Mouse (Mus musculus) liver, adult 2 months (tissue): ENCODE data around the gene Cant1.

Experiments
- CTCF ChIP-seq: fragments of 200-500 bp; IDR thresholded peaks from 2 replicates; pipeline ENCODE4 v1.5.1; 2011; ENCODE audit warnings: low read depth, low read length, control low read depth
- POLR2A ChIP-seq: fragments of 200-500 bp; IDR thresholded peaks from 2 replicates; pipeline ENCODE4 v1.6.1; 2011; ENCODE audit warnings: low read length, control low read depth; ENCODE audit not compliant: insufficient read depth; ENCODE audit errors: extremely low read depth

GRCm38 (mm10) chr11:118447346-118447745, 28.5 kb upstream of the Cant1 start:
- TF ChIP-seq CTCF = no peak
- TF ChIP-seq POLR2A = no peak
